Comparison of ENCODE assay signal across 11 mouse cellular contexts in the genomic region with DNA sequence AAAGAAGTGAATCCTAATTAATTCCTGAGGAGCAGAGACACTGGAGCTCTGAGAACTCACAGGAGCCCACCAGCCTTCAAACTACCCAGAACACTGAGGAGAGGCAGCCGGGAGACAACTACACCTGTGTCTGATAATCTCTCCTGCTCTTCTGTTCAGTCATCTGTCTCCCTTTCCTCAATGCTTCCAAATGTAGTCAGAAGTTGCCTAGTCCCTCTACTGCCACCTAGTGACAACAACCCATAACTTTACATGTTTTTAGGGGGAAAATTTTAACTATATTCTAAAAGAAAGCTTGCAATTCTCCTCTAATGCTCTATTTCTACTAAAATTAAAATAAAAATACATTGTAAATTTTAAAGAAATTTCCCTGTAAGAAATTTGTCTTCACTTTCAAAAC. TPM values are rescaled to one million over a fixed set of nuclear protein-coding genes. Genes with fewer than 3 reads are reported as not detected.
A peak's percentile ranks its signal among the peaks of the same experiment; 100 is the strongest.
DNase-seq lines count a peak whose midpoint lies in the region; ATAC-seq and TF ChIP-seq lines count a peak whose summit lies in the region.
"Had no signal": no experiment of that assay in that cellular context is flagged by ENCODE, and none has a peak within 500 bp of the region (broad histone marks: within the 10 kb centered on the region; RNA-seq: fewer than 3 reads in every experiment).

No protein-coding gene starts in this region.

- ATAC-seq in monocyte, adult 5-6 weeks (replicated peaks; ENCODE audit: insufficient number of reproducible peaks, low FRiP score, low TSS enrichment, poor library complexity, severe bottlenecking): no peak

- H3K27ac ChIP-seq in gastrocnemius, adult 2 months: no peak overlapping the region
- H3K27ac ChIP-seq: embryonic facial prominence, embryonic 13.5 days; macrophage had no signal

- no peak overlapping the region for H3K4me3 ChIP-seq in gastrocnemius, adult 2 months
- H3K4me3 ChIP-seq: embryonic facial prominence, embryonic 13.5 days had no signal

- H3K27me3 ChIP-seq in splenic B cell, adult 2 months (ENCODE audit: control insufficient read depth, insufficient read depth, low read length, poor library complexity, severe bottlenecking): no peaks in the 10 kb centered on the region
- H3K27me3 ChIP-seq: embryonic facial prominence, embryonic 13.5 days had no signal

- intact Hi-C loops in gastrocnemius, adult 2 months (cut with DNase I): no loop called here
- intact Hi-C loops in left cerebral cortex, postnatal 25 days (cut with DNase I): loop anchor here (5.0 kb wide), 2 partner anchors 71 to 331 kb away; no protein-coding TSS in a partner anchor

- H3K36me3 ChIP-seq in splenic B cell, adult 2 months (ENCODE audit: control insufficient read depth, insufficient read depth, low read length, poor library complexity, severe bottlenecking): no peaks in the 10 kb centered on the region

- DNase-seq in gastrocnemius, adult 2 months: no peak
- no peak for DNase-seq in gastrocnemius, postnatal 10 days
- peak; percentile 32 for DNase-seq in lung, postnatal 25 days (ENCODE audit: low spot score)
- DNase-seq in lung, postnatal 10 days: no peak
- DNase-seq in embryo, embryonic 10.5 days (ENCODE audit: low spot score): peak; percentile 72
- DNase-seq in splenic B cell, adult 2 months (ENCODE audit: low read depth, low spot score): peak; percentile 74
- DNase-seq in left cerebral cortex, postnatal 25 days (ENCODE audit: low spot score in 2 of 2): no peak

- TF ChIP-seq CTCF in gastrocnemius, adult 2 months (IDR thresholded peaks at IDR 0.05): peak; percentile 78

RNA-seq across cellular contexts. Expression of a gene that starts 9.5 kb away (rescaled TPM):
- total RNA-seq in gastrocnemius, adult 2 months (2021): under 1 TPM; 0.64 to 0.73 TPM
- 1 to 10 TPM in 1 of 2 experiments, under 1 TPM in 1; 0.89 to 1.4 TPM for total RNA-seq in gastrocnemius, postnatal 10 days (2021)
- 1.4 TPM in 1 of 3 replicates, not detected in the others for total RNA-seq in monocyte, adult 5-6 weeks (2017)
- total RNA-seq in left cerebral cortex, postnatal 25 days (2021): under 1 TPM in 1 of 2 experiments, not detected in 1; 0.71 TPM

RNA-seq across cellular contexts. Expression of a gene that starts 48.9 kb away (rescaled TPM):
- not detected for total RNA-seq in gastrocnemius, adult 2 months (2021)
- total RNA-seq in gastrocnemius, postnatal 10 days (2021): not detected
- total RNA-seq in monocyte, adult 5-6 weeks (2017): not detected in 3 replicates
- total RNA-seq in left cerebral cortex, postnatal 25 days (2021): not detected
- total RNA-seq: ES-E14 had no signal

RNA-seq across cellular contexts. Expression of a gene that starts 49.0 kb away (rescaled TPM):
- total RNA-seq in gastrocnemius, adult 2 months (2021): under 1 TPM in 1 of 2 experiments, not detected in 1; 0.13 TPM
- under 1 TPM in 1 of 2 experiments, not detected in 1; 0.23 TPM for total RNA-seq in gastrocnemius, postnatal 10 days (2021)
- total RNA-seq in monocyte, adult 5-6 weeks (2017): 0.48 TPM in 1 of 3 replicates, not detected in the others
- total RNA-seq in left cerebral cortex, postnatal 25 days (2021): under 1 TPM; 0.50 to 0.83 TPM

RNA-seq across cellular contexts. Expression of a gene that starts 53.7 kb away (rescaled TPM):
- 100 to 1,000 TPM in 1 of 2 experiments, 10 to 100 TPM in 1; 83.2 to 106 TPM for total RNA-seq in gastrocnemius, adult 2 months (2021)
- total RNA-seq in gastrocnemius, postnatal 10 days (2021): 100 to 1,000 TPM; 126 to 128 TPM
- total RNA-seq in monocyte, adult 5-6 weeks (2017): 17.7 to 32.0 TPM (median 26.4 TPM) in 3 replicates
- total RNA-seq in left cerebral cortex, postnatal 25 days (2021): 10 to 100 TPM; 39.3 to 40.0 TPM

Comparison
In these comparisons a context has a peak if more than half of its experiments do, and no peak if none do; other contexts are left out.
1. DNase-seq: peak in lung, postnatal 25 days (single experiment), embryo, embryonic 10.5 days (single experiment) and splenic B cell, adult 2 months (single experiment); none in gastrocnemius, adult 2 months (single experiment), gastrocnemius, postnatal 10 days (single experiment), lung, postnatal 10 days (single experiment) and left cerebral cortex, postnatal 25 days (0 of 2).